Mouse (Mus musculus) frontal cortex, postnatal 10 days (tissue): Measurements from ENCODE around the gene Fshr.
"Not testable (repeated sequence)": the region's sequence is repeated elsewhere in the genome, so short reads cannot be mapped to it uniquely, and the experiment has no call there.

Source experiments
- DNase-seq, 2 experiments: peaks; one replicate each; pipeline ENCODE4 v3.0.0; 2022; ENCODE audit warnings: low spot score in 2 of 2, mixed read lengths in 1 of 2

Fshr gene

GRCm38 (mm10) chr17:89200575-89200974 lies at the start of gene Fshr:
Gene Fshr, minus strand, starts transcription at chr17:89200675.
- DNase-seq: no peak

- no peak for DNase-seq
These were observed 1.7 kb upstream of the Fshr start for GRCm38 (mm10) chr17:89202181-89202580.

- DNase-seq: no peak
These were observed 26.9 kb downstream of the Fshr start for GRCm38 (mm10) chr17:89173545-89173944.

- DNase-seq: no peak
These were observed 35.7 kb downstream of the Fshr start for GRCm38 (mm10) chr17:89164773-89165172.

- DNase-seq: no peak
These were observed 38.0 kb downstream of the Fshr start for GRCm38 (mm10) chr17:89162475-89162874.

- not testable (repeated sequence) for DNase-seq
These were observed 41.1 kb downstream of the Fshr start for GRCm38 (mm10) chr17:89159343-89159742.

- no peak for DNase-seq
These were observed 55.7 kb downstream of the Fshr start for GRCm38 (mm10) chr17:89144806-89145205.

GRCm38 (mm10) chr17:89120023-89120422 lies 80.5 kb downstream of the Fshr start:
- DNase-seq: no peak

- no peak for DNase-seq
These were observed 81.2 kb downstream of the Fshr start for GRCm38 (mm10) chr17:89119250-89119649.

- DNase-seq: no peak
These were observed 86.5 kb downstream of the Fshr start for GRCm38 (mm10) chr17:89113944-89114343.

- DNase-seq: no peak
These were observed 99.6 kb downstream of the Fshr start for GRCm38 (mm10) chr17:89100719-89101350.

- not testable (repeated sequence) for DNase-seq
These were observed 100.7 kb downstream of the Fshr start for GRCm38 (mm10) chr17:89099733-89100132.

GRCm38 (mm10) chr17:89089692-89090475 lies 110.6 kb downstream of the Fshr start:
- no peak for DNase-seq

GRCm38 (mm10) chr17:89082897-89083296 lies 117.6 kb downstream of the Fshr start:
- DNase-seq: no peak

GRCm38 (mm10) chr17:89079706-89080105 lies 120.8 kb downstream of the Fshr start:
- DNase-seq: no peak

- DNase-seq: no peak
These were observed 136.0 kb downstream of the Fshr start for GRCm38 (mm10) chr17:89064327-89065095.

- no peak for DNase-seq
These were observed 138.0 kb downstream of the Fshr start for GRCm38 (mm10) chr17:89062348-89062949.

GRCm38 (mm10) chr17:89051031-89051563 lies 149.4 kb downstream of the Fshr start:
- DNase-seq: no peak

GRCm38 (mm10) chr17:89049071-89049470 lies 151.4 kb downstream of the Fshr start:
- DNase-seq: no peak

GRCm38 (mm10) chr17:89046016-89046415 lies 154.5 kb downstream of the Fshr start:
- DNase-seq: no peak

- DNase-seq: no peak
These were observed 163.8 kb downstream of the Fshr start for GRCm38 (mm10) chr17:89036723-89037122.

GRCm38 (mm10) chr17:89036049-89036448 lies 164.4 kb downstream of the Fshr start:
- no peak for DNase-seq
